Mouse (Mus musculus): Measurements from ENCODE around the gene Osbpl11.
A peak's percentile ranks its signal among the peaks of the same experiment; 100 is the strongest.

The Osbpl11 gene

DNA sequence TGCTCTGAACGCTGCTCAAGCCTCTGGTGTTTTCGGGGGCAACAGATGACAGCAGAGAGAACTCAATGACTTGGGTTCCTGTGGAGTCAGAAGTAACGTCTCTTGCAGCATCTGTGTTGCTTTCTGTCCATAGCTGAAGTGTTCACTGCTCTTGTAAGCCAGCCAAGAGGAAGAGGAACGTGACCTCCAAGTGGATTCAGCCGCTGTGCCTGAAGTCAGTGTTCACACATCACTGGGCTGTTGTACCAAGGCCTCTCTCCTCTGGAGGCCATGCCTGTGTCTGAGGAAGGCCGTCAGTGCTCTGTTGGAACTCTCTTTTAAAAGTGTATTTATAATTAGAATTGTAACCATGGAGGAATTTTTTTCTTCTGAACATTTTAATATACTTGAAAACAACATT is 57.2 kb downstream of the Osbpl11 start:
- DNase-seq (ENCODE audit: low spot score) = no peak

DNA sequence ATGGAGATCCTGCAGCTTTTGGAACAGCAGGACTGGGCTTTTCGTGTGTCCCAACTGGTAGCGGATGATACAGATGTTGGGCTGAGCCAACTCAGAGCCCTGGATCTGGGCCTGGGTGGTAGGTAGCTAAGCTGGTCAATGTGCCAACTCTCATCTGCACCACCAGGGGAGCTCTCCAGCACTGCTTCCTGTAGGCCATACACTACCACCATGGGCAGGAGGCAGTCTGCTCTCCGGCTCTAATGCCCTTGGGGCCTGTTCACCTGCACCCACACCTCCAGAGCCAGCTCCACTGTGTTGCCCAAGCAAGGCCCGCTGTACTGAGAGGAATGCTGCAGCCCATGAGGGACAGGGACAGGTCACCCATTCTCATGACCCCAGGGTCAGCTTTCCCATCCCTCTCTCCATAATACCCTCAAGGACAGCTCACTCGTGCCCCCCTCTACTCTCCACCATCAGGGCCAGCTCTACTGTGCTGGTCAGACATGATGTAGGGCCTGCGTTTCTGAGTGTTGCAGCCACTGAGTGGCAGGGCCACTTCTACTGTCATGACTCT is 59.3 kb downstream of the Osbpl11 start:
- no peak for DNase-seq (ENCODE audit: low spot score)

DNA sequence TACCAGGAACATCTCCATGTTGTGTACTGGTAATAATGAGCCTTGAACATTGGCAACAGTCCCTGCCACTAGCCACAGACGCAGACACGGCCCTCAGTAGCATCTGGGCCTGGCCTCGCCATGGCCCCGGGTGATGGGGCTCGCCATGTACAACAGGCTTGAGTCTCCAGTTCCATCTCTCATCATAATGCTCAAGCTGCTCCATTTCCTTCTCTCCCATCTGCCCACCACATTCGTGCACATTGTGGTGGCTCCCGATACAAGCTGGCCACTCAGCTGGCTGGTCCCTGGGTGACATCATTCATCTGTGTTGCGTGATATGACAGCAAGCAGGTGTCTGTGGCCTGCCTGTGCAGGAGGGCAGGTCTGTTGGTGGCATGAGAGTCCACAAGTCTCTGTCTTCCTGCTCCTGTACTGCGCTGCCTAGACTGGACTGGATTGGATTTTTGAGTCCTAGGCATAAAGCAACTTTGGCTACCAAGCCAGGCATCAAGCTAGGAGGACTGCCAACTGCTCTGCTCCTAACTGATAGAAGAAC is 60.1 kb downstream of the Osbpl11 start:
- no peak for DNase-seq (ENCODE audit: low spot score)

DNA sequence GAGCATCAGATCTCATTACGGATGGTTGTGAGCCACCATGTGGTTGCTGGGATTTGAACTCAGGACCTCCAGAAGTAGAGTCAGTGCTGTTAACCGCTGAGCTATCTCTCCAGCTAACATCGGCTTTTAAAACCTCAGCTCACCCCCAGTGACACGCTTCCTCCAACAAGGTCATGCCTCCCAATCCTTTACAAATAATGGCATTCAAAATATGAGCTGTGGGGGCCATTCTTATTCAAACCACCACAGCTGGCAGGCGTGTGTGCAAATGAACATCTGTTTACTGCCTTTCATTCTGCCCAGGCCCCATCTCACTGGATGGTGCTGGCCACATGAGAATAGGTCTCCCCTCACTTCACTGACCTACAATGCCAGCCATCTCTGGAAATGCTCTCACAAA is 61.7 kb downstream of the Osbpl11 start:
- no peak for DNase-seq (ENCODE audit: low spot score)

DNA sequence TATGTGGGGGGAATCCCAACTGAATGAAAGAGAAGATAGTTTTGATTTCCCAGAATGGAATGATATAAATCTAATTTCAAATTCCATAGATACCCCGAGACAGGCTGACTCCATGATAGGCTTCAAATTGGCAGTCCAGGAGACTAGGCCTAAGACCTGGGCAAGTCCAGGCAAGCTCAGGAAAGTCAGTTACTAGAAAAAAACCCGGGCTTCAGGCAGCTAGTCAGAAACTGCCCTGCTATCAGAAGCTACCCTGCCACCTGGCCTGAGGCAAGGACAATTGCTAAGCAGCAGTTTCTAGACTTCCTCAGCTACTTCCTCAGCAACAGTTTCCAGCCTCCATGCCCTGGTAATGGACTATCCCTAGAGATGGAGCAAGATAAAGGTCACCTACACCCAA is 62.1 kb downstream of the Osbpl11 start:
- DNase-seq (ENCODE audit: low spot score) = no peak

DNA sequence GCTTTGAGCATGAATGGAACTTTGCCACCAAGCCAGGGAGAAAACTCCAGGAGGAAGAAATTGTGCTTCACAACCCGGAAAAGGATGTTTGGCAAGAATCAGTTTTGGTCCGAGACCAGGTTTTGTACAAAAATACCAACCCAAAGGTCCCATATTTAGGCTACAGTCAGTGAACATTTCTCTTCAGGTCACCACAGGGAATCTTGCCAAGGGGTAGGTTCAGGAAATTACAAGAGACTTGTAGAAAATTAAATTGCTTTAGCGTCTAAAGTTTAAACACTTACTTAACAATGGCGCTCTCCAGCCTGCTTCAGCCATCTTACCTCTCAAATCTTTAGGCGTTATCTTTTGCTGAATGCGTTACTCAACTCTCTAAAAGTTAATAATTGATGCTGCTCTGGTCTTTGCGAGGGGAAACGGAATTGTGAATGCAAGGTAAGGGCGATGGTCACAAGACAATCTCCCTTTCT is 65.8 kb downstream of the Osbpl11 start:
- DNase-seq (ENCODE audit: low spot score) = no peak

DNA sequence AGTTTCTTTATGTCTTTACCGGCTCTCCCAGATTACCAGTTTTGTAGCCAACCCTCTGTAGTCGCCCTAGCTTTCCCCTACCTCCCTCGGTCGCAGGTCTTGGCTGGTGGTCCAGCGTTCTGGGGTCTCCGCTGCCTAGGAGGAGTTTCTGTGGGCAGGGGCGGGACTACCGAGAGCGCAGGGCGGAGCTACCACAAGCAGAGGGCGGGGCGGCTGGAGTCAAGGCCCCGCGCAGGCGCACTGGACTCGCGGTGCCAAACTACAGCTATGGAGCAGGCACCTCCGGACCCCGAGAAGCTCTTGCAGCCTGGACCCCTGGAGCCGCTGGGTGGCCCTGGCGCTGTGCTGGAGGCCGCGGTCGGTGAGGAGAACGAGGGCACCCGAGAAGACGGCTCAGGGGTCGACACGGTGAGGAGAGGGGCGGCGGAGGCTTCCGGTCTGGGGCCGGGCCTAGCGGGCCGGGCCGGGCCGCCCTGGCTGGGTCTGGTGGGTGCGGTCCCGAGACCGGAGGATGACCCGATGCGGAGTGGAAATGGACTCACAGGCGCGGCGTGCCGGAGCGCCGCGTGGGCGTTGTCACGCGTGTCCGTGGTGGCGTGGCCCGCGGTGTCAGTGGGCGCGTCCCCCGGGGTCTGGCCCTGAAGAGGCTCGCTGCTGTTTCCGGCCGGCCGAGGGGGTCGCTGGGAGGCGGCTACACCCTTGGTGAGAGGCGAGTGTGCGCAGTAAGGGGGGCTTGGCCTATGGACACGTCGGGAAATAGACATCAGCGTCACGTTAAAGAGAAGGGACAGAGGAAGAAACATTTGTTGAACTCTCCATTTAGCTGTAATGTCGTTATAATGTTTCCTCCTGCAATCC is 66.6 kb downstream of the Osbpl11 start, which contains the start of gene Snx4:
Snx4 (plus strand) TSS at position 249 of the 858 bp plus-strand sequence.
- peak; percentile 98 for DNase-seq (ENCODE audit: low spot score)

DNA sequence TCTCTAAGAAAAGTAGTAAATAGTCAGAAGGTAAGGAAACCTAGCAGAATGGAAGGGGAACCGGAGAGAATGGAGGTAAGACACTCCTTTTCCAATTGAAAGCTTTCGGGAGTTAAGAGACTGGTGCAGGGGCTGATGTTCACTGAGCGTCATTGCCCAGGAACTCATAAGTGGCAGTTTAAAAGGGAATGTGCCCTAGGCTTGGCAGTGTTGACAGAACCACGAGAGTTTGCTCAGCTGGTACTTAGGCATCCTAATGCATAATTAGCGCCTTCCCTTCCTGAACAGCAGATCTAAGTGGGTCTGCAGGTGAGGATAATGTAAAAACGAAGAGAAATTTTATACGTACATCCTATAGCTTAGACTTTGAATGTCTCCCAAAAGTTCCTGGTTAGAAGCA is 70.7 kb downstream of the Osbpl11 start:
- DNase-seq (ENCODE audit: low spot score) = no peak

DNA sequence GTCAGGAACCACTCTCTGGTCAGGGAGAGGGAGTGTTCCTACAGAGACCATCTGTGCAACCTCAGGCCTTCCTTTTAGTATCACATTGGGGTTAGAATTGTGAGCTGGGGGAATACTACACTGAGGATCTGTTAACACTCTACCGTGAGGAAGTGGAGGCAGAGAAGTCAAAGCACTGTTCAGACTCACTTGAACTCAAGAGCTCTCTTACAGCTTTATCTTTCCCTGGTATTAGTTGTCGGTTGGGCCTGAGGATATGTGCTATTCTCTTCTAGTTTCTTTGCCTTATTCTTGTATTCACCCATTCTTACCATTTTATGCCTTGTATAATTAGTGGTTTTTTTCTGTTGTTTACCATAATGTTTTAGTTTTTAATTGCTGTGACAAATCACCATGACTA is 73.7 kb downstream of the Osbpl11 start:
- no peak for DNase-seq (ENCODE audit: low spot score)

DNA sequence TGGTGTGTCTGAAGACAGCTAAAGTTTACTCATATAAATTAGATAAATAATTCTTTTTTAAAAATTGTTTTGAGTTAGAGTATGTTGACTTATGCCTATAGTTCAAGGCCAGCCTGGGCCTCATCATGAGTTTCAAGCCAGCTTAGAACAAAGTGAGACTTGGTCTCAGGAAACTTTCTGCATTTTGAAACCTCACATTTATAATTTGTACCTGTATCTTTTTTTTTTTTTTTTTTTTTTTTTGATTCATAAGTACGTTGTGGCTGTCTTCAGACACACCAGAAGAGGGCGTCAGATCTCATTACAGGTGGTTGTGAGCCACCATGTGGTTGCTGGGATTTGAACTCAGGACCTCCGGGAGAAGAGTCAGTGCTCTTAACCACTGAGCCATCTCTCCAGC is 75.0 kb downstream of the Osbpl11 start:
- no peak for DNase-seq (ENCODE audit: low spot score)

DNA sequence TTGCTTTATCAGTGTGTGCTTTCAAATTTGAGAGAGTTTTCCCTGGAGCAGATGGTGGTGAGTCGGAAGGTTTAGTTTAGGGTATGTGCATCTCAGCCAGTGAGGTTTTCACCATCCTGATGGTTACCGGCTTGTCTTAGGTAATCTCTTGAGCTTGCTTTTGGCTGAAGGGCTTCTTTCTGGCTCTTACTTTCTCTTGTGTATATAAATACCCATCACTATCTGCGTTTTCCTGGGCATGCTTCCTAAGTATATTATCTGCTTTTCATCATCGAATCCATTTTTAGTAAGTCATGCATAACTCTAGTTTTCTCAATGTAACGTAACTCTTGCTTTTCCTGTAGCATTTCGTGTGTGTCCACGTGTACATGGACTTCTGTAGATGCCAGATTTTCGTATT is 76.0 kb downstream of the Osbpl11 start:
- no peak for DNase-seq (ENCODE audit: low spot score)

DNA sequence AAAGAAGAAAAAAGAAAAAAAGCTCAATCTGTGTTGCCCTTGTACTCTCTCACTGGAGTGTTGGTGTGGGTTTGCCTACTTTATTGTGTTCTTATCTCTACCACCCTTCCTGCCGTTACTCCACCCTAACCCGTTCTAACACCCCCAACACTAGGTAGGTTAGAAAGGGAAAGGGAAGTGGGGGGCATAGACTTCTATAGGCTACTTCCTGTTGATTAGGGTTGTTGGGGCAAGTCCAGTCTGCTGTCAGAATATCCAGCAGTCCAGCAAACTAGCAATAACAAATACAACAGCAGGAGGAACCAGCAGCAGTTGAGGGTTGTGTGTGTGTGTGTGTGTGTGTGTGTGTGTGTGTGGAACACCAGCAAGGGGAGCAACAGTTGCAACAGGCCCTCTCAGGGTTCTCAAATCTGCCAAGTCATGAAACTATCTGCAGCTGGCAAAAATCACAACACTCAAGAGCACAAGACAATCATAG is 76.8 kb downstream of the Osbpl11 start:
- peak; percentile 39 for DNase-seq (ENCODE audit: low spot score)

DNA sequence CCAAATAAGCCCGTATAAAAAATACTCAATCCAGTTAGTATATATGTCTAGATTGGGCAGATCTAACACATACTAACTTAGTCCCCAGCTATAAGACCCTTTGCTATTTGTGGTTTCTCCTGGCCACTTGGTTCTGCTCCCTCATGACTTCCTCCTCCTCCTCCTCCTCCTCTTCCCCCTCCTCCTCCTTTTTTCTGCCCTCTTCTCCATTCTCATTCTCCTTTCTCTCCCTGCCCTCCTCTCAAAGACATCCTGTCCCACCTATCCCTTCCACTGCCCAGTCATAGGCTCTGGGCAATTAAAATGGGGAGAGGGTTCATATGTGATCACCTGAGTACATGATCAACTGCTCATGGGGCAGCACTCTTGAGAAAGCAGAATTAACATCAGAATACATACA is 77.2 kb downstream of the Osbpl11 start:
- DNase-seq (ENCODE audit: low spot score) = peak; percentile 7

DNA sequence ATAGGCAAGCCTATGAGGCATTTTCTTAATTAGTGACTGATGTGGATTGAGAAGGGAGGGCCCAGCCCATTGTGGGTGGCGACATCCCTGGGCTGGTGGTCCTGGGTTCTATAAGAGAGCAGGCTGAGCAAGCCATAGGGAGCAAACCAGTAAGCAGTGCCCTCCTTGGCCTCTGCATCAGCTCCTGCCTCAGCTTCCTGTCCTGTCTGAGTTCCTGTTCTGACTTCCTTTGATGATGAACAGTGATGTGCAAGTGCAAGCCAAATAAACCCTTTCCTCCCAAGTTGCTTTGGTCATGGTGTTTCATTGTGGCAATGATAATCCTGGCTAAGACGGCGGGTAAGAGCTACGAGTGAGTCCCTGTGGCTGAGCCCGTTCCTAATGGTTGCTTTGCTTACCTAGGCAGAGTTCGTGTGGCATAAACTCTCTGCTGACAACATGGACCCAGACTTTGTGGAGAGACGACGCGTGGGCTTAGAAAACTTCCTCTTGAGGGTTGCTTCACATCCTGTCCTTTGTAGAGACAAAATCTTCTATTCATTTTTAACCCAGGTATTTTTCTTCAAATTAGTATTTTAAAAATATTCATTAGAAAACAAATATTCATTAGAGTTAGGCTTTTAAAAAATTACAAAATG is 82.9 kb downstream of the Osbpl11 start:
- DNase-seq (ENCODE audit: low spot score) = no peak

DNA sequence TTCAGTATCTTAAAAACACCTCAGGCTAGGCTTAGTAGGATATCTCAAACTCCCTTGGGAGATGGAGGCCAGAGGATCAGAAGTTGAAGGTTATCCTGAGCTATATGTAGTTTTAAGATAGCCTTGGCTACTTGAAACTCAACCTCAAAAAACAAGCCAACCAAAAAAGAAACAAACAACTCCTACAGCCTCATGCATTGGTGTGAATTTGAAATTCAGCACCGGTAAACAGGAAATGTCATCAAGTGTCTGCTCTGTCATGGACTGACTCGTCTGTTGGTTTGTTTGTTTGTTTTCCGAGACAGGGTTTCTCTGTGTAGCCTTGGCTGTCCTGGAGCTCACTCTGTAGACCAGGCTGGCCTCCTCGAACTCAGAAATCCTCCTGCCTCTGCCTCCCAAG is 87.0 kb downstream of the Osbpl11 start:
- no peak for DNase-seq (ENCODE audit: low spot score)

DNA sequence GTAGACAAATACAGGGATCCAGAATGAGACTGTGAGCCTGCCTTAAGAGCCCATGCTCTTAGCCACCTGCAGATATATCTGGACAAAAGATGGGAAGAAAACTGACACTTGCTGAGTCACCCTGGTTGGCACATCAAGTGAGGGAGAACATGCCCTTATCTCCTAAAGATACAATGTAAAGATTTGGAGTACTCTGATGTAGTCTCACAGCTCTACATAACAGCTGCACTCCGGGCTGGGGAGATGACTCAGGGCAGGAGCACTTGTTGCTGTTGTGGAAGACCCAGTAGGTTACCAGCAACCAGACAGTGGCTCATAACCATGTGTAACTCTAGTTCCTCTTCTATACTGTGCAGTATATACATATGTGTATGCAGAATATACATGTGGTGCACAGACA is 98.2 kb downstream of the Osbpl11 start:
- DNase-seq (ENCODE audit: low spot score) = no peak

DNA sequence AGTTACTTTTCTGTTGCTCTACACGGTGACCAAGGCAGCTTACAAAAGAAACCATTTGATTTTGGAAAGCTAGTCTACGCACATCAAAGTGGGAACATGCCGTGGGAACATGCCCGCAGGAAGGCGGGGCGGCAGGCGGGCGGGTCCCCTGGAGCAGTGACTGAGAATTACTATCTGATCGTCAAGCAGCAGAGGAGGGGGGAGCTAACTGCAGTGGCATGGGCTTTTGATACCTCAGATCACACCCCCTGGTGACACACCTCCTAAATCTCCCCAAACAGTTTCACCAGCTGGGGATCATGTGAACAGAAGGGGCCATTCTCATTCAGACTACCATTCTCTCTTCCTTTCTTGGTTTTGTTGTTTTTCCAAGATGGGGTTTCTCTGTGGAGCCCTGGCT is 103.7 kb downstream of the Osbpl11 start:
- no peak for DNase-seq (ENCODE audit: low spot score)

DNA sequence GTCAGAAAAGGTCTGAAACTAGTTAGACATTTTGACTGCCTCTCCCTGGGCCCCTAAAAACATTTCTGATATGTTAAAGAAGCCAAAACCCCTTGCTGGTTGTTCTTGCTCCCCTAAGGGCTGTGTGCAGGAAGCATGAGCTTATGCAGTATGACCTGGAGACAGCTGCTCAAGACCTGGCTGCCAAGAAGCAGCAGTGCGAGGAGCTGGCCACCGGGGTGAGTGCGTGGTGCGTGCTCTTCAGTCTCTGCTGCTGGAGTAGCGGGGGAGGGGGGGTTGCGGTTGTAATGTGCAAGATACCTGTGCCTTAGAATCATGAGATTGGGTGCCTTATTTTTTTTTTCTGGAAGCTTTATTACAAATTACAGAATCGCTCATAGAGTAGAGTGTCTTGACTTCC is 105.1 kb downstream of the Osbpl11 start:
- DNase-seq (ENCODE audit: low spot score) = no peak

DNA sequence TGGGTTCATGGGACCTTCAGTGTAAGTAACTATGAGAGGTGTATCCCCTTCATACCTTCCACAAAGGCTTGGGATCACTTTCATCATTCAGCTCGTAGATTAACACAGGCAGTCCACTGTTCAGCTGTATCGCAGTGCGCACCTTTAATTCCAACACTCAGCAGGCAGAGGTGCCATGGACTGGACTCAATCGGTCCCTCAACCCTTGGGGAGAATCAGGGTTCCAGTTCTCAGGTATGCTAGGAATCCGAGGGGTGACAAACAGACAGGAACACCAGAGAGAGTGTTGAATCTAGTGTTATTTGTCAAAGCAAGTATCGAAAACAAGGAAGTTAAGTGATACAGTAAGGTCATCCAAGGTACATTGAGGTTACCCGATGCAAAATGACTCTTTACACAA is 107.4 kb downstream of the Osbpl11 start:
- no peak for DNase-seq (ENCODE audit: low spot score)

Data from testis, postnatal 10 days (tissue).